Mouse (Mus musculus) kidney, adult 2 months (tissue): Measurements from ENCODE around the gene Lgalsl. TPM values are rescaled to one million over a fixed set of nuclear protein-coding genes. Genes with fewer than 3 reads are reported as not detected.

Experiments used
- DNase-seq: peaks from one replicate; pipeline ENCODE4 v3.0.0; 2021
- H3K27ac ChIP-seq: fragments of 200-500 bp; 2 replicates; pipeline ENCODE4 v1.5.1; 2012; ENCODE audit warnings: low read depth, low read length, control low read depth, inconsistent platforms; ENCODE audit not compliant: insufficient read depth
- H3K27me3 ChIP-seq: fragments of 200-500 bp; replicated peaks from 2 replicates; pipeline ENCODE4 v1.6.1; 2012; ENCODE audit warnings: mild to moderate bottlenecking, moderate library complexity, low read length, inconsistent platforms; ENCODE audit not compliant: control insufficient read depth, insufficient read depth
- H3K36me3 ChIP-seq: fragments of 200-500 bp; 2 replicates; pipeline ENCODE4 v1.6.1; 2012; ENCODE audit warnings: mild to moderate bottlenecking, moderate library complexity, low read length, inconsistent platforms; ENCODE audit not compliant: control insufficient read depth, insufficient read depth
- H3K4me1 ChIP-seq: fragments of 200-500 bp; 2 replicates; pipeline ENCODE4 v1.6.1; 2011; ENCODE audit warnings: low read length; ENCODE audit not compliant: control insufficient read depth, insufficient read depth
- H3K4me3 ChIP-seq: fragments of 200-500 bp; 2 replicates; pipeline ENCODE4 v1.5.1; 2011; ENCODE audit warnings: mild to moderate bottlenecking, low read depth, low read length, control low read depth; ENCODE audit not compliant: insufficient read depth
- CTCF ChIP-seq: fragments of 200-500 bp; conservative IDR thresholded peaks from 2 replicates; pipeline ENCODE4 v1.5.1; 2011; ENCODE audit warnings: low read depth, mild to moderate bottlenecking, control low read depth, low read length, moderate library complexity, mixed read lengths; ENCODE audit not compliant: insufficient read depth, insufficient read length
- POLR2A ChIP-seq: fragments of 200-500 bp; IDR thresholded peaks from one replicate; pipeline ENCODE4 v1.6.1; 2011; ENCODE audit warnings: low read depth, low read length, control low read depth
- WGBS: fragments of 180-500 bp; shearing (Covaris S2); methylation state at CpG from one replicate; pipeline ENCODE4 v1.1.7; 2018; 5-methylcytosine and 5-hydroxymethylcytosine counted together
- polyA plus RNA-seq: library from polyadenylated mRNA; depleted of rRNA; stranded (reverse); fragments of >200 nt; gene quantifications from 2 replicates; pipeline ENCODE4 v1.2.3, GENCODE M21; 2012; rRNA removed

Gene Lgalsl
- 6.2 and 8.5 TPM in 2 replicates for polyA plus RNA-seq

- peak; percentile 81 for DNase-seq
- 1% methylated on average over 101 of the region's 102 CpGs for WGBS
Measured at GRCm38 (mm10) chr11:20830686-20831505, at the start of gene Lgalsl. Lgalsl (minus strand) TSS chr11:20831056.

GRCm38 (mm10) chr11:20878644-20879043, 47.8 kb upstream of the Lgalsl start:
- Histone ChIP-seq H3K4me1 (no peaks in the 10 kb centered on the region), H3K4me3 (no peak overlapping the region), H3K27me3 (no peaks in the 10 kb centered on the region), H3K27ac (no peak overlapping the region), H3K36me3 (no peaks in the 10 kb centered on the region)
- DNase-seq, result no peak
- 88% methylated on average over 5 of the region's 5 CpGs for WGBS
- TF ChIP-seq POLR2A (no peak), CTCF (no peak)

More at GRCm38 (mm10) chr11:20830686-20831505, at the start of gene Lgalsl:
- H3K4me3 ChIP-seq, result peak within 1 kb of the TSS; percentile 95
- H3K4me1 ChIP-seq, result peaks cover 8% of the 10 kb centered on the region
- peak within 1 kb of the TSS; percentile 65 for H3K27ac ChIP-seq
- H3K27me3 ChIP-seq, result no peaks in the 10 kb centered on the region
- TF ChIP-seq CTCF (no peak), POLR2A (peak; percentile 30)
- H3K36me3 ChIP-seq, result no peaks in the 10 kb centered on the region

DNA sequence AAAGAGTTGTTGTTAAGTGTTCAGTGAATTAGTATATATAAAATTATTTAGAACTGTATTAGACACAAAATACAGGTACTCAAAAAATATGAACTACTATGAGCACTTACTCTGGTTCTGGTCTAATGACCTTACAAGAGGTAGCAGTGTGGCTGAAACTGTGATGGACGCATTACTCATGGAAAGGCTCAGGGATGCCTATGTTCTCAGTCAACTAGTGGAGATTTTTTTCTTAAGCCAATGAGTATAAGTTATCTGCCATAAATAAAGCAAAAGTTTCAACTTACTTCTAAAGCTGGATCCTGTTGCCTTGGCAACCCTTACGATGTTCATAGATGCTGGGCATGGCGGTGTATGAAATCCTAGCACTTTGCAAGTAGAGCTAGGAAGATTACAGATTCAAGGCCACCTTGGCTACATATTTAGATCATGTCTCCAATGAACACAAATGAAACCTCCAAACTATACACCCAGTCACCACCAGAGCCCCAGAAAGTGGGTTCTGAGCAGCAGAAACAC, 46.8 kb upstream of the Lgalsl start:
- TF ChIP-seq POLR2A, result no peak
- no peak for TF ChIP-seq CTCF
- Histone ChIP-seq H3K4me1 (no peaks in the 10 kb centered on the region), H3K27me3 (no peaks in the 10 kb centered on the region), H3K4me3 (no peak overlapping the region), H3K36me3 (no peaks in the 10 kb centered on the region), H3K27ac (no peak overlapping the region)
- DNase-seq, result no peak
- 96% methylated on average over 3 of the region's 3 CpGs for WGBS

- DNase-seq, result no peak
- H3K4me1 ChIP-seq, result no peaks in the 10 kb centered on the region
- H3K36me3 ChIP-seq, result no peaks in the 10 kb centered on the region
- WGBS, result 87% methylated on average over 5 of the region's 5 CpGs
- TF ChIP-seq CTCF (no peak), POLR2A (no peak)
- H3K27ac ChIP-seq, result no peak overlapping the region
- H3K27me3 ChIP-seq, result no peaks in the 10 kb centered on the region
- H3K4me3 ChIP-seq, result no peak overlapping the region
Measured at GRCm38 (mm10) chr11:20873386-20873785, 42.5 kb upstream of the Lgalsl start.

GRCm38 (mm10) chr11:20872911-20873310, 42.1 kb upstream of the Lgalsl start:
- Histone ChIP-seq H3K27me3 (no peaks in the 10 kb centered on the region), H3K4me1 (no peaks in the 10 kb centered on the region), H3K27ac (0 out of 2 replicates have a peak overlapping the region, but pooled peaks have one; percentile 33), H3K4me3 (no peak overlapping the region), H3K36me3 (no peaks in the 10 kb centered on the region)
- peak; percentile 10 for DNase-seq
- WGBS, result 74% methylated on average over 7 of the region's 7 CpGs
- TF ChIP-seq POLR2A (no peak), CTCF (no peak)

GRCm38 (mm10) chr11:20872444-20872843, 41.6 kb upstream of the Lgalsl start:
- Histone ChIP-seq H3K27ac (peak overlapping the region; percentile 33; the same call in 1 of the 2 replicates), H3K27me3 (no peaks in the 10 kb centered on the region), H3K36me3 (no peaks in the 10 kb centered on the region), H3K4me3 (no peak overlapping the region), H3K4me1 (no peaks in the 10 kb centered on the region)
- 71% methylated on average over 2 of the region's 2 CpGs for WGBS
- DNase-seq, result no peak
- TF ChIP-seq POLR2A, result no peak
- no peak for TF ChIP-seq CTCF

DNA sequence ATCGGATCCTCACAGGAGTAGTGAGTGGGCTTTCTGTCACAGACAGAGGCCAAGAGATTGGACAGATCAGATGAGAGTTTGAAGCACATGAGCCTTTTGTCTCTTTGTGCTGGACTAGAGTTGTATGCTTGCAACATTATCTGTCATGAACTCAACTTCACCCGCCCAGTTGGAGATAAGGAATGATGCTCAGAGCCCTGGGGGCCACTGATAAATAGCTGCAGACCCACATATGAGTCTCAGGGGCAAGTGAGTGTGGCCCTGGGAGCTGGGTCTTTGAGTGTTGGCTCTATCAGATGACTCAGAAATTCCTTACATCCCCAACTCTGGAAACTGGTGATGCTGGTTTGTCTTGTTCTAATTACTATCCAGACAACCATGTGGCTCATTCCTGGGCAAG, 39.1 kb upstream of the Lgalsl start:
- Histone ChIP-seq H3K27ac (no peak overlapping the region), H3K36me3 (no peaks in the 10 kb centered on the region), H3K4me3 (no peak overlapping the region), H3K27me3 (no peaks in the 10 kb centered on the region), H3K4me1 (no peaks in the 10 kb centered on the region)
- WGBS, result 95% methylated on average over 2 of the region's 2 CpGs
- no peak for TF ChIP-seq POLR2A
- no peak for TF ChIP-seq CTCF
- DNase-seq, result no peak
